Mouse (Mus musculus) gonadal fat pad, adult 2 months (tissue): ENCODE results near the gene Map10. TPM values are rescaled to one million over a fixed set of nuclear protein-coding genes. Genes with fewer than 3 reads are reported as not detected.

Experiments used
- DNase-seq: peaks from one replicate; pipeline ENCODE4 v3.0.0-alpha.2; 2012; ENCODE audit warnings: low read depth
- polyA plus RNA-seq: library from polyadenylated mRNA; depleted of rRNA; stranded (reverse); fragments of >200 nt; gene quantifications from 2 replicates; pipeline ENCODE4 v1.2.3, GENCODE M21; 2012

Gene Map10
- polyA plus RNA-seq, 1 experiment, result 2.2 TPM

GRCm38 (mm10) chr8:125670420-125670819 lies 802 bp downstream of the Map10 start:
- no peak for DNase-seq

- DNase-seq, result no peak
Observed at GRCm38 (mm10) chr8:125670906-125671305, 1.3 kb downstream of the Map10 start.

- DNase-seq, result no peak
Observed at GRCm38 (mm10) chr8:125671371-125671770, 1.8 kb downstream of the Map10 start.

- no peak for DNase-seq
Observed at GRCm38 (mm10) chr8:125675796-125676195, 6.2 kb downstream of the Map10 start.

GRCm38 (mm10) chr8:125677484-125677883 lies 7.9 kb downstream of the Map10 start:
- no peak for DNase-seq

GRCm38 (mm10) chr8:125678854-125679648 lies 9.4 kb downstream of the Map10 start:
- no peak for DNase-seq

GRCm38 (mm10) chr8:125680851-125681408 lies 11.3 kb downstream of the Map10 start:
- no peak for DNase-seq

- DNase-seq, result no peak
Observed at GRCm38 (mm10) chr8:125685216-125685760, 15.7 kb downstream of the Map10 start.

- DNase-seq, result no peak
Observed at GRCm38 (mm10) chr8:125686221-125686865, 16.7 kb downstream of the Map10 start.

- no peak for DNase-seq
Observed at GRCm38 (mm10) chr8:125690166-125690915, 20.7 kb downstream of the Map10 start.

GRCm38 (mm10) chr8:125690961-125691360 lies 21.3 kb downstream of the Map10 start:
- no peak for DNase-seq

- DNase-seq, result no peak
Observed at GRCm38 (mm10) chr8:125692447-125692846, 22.8 kb downstream of the Map10 start.

GRCm38 (mm10) chr8:125693197-125693596 lies 23.6 kb downstream of the Map10 start:
- DNase-seq, result no peak

- no peak for DNase-seq
Observed at GRCm38 (mm10) chr8:125695951-125696350, 26.3 kb downstream of the Map10 start.

- DNase-seq, result no peak
Observed at GRCm38 (mm10) chr8:125699391-125700025, 29.9 kb downstream of the Map10 start.

- DNase-seq, result no peak
Observed at GRCm38 (mm10) chr8:125700407-125700806, 30.8 kb downstream of the Map10 start.

- DNase-seq, result no peak
Observed at GRCm38 (mm10) chr8:125702868-125703473, 33.4 kb downstream of the Map10 start.

- no peak for DNase-seq
Observed at GRCm38 (mm10) chr8:125704434-125704833, 34.8 kb downstream of the Map10 start.

GRCm38 (mm10) chr8:125705816-125706215 lies 36.2 kb downstream of the Map10 start:
- DNase-seq, result no peak

- DNase-seq, result no peak
Observed at GRCm38 (mm10) chr8:125709171-125709570, 39.6 kb downstream of the Map10 start.

GRCm38 (mm10) chr8:125711514-125711913 lies 41.9 kb downstream of the Map10 start:
- no peak for DNase-seq
